Mouse (Mus musculus) cerebellum, adult 2 months (tissue): ENCODE results near the gene Trpm5. TPM values are rescaled to one million over a fixed set of nuclear protein-coding genes. Genes with fewer than 3 reads are reported as not detected.

ENCODE experiments used
- DNase-seq, 2 experiments: peaks; one replicate each; pipeline ENCODE4 v3.0.0; 2021
- H3K27ac ChIP-seq: fragments of 200-500 bp; 2 replicates; pipeline ENCODE4 v1.5.1; 2012; ENCODE audit warnings: low read length, control low read depth, inconsistent platforms; ENCODE audit not compliant: insufficient read depth
- H3K27me3 ChIP-seq: fragments of 200-500 bp; 2 replicates; pipeline ENCODE4 v1.6.1; 2012; ENCODE audit warnings: inconsistent platforms, mild to moderate bottlenecking, low read length, moderate library complexity; ENCODE audit not compliant: control insufficient read depth, insufficient read depth
- H3K4me1 ChIP-seq: fragments of 200-500 bp; 2 replicates; pipeline ENCODE4 v1.6.1; 2011; ENCODE audit warnings: low read length; ENCODE audit not compliant: control insufficient read depth, insufficient read depth
- H3K4me3 ChIP-seq: fragments of 200-500 bp; replicated peaks from 2 replicates; pipeline ENCODE3; 2011; ENCODE audit warnings: mild to moderate bottlenecking, low read depth, low read length, control low read depth; ENCODE audit not compliant: insufficient read depth
- CTCF ChIP-seq: fragments of 200-500 bp; IDR thresholded peaks from 2 replicates; pipeline ENCODE4 v1.5.1; 2011; ENCODE audit warnings: low read depth, mild to moderate bottlenecking, control low read depth, low read length, moderate library complexity, borderline replicate concordance; ENCODE audit not compliant: insufficient read depth
- POLR2A ChIP-seq: fragments of 200-500 bp; IDR thresholded peaks from 2 replicates; pipeline ENCODE4 v1.6.1; 2011; ENCODE audit warnings: low read length, control low read depth, borderline replicate concordance; ENCODE audit not compliant: insufficient read depth
- WGBS: fragments of 180-500 bp; shearing (Covaris S2); methylation state at CpG from one replicate; pipeline ENCODE4 v1.1.7; 2018; 5-methylcytosine and 5-hydroxymethylcytosine counted together
- polyA plus RNA-seq: library from polyadenylated mRNA; depleted of rRNA; stranded (reverse); fragments of >200 nt; gene quantifications from 2 replicates; pipeline ENCODE4 v1.2.3, GENCODE M21; 2012; rRNA removed

The Trpm5 gene
- polyA plus RNA-seq, 1 experiment = 0.13 TPM

DNA sequence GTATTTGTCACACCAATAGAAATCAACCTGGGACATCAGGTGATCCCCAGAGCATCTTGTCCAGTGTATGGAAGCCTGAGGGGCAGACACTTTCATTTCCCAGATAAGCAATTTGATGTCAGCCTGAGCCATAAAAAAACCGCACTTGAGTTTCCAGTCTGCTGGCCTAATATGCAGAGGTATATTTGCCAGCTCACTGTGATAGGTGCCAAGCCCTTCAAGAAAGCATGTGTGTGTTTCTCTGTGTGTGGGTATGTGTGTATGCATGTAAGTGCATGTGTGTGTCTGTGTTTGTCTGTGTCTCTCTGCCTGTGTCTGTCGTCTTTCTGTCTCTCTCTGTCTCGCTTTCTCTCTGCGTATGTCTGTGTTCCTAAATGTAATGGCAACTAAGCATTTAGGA lies 67.2 kb downstream of the Trpm5 start:
- H3K4me3 ChIP-seq = no peak overlapping the region
- 81% methylated on average over 4 of the region's 4 CpGs for WGBS
- TF ChIP-seq POLR2A (no peak), CTCF (no peak)
- no peaks in the 10 kb centered on the region for H3K4me1 ChIP-seq
- H3K27ac ChIP-seq = no peak overlapping the region
- no peak for DNase-seq
- H3K27me3 ChIP-seq = no peaks in the 10 kb centered on the region

DNA sequence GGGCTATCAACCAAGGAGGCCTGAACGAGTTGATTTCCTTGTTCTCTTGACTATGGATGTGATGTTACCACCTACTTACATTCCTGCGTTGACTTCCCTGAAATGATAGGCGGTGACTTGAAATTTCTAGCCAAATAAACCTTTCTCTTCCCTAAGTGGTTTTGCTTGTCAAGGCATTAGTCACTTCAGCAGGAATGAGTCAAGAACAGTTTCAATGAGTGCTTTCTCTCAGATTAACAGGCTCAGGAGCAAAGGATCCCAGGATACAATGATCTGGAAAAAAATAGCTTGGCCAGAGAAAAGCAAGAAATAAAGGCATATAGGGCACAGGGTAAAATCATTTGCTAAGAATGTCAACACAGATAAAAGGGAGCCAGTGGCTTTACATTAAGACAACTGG lies 68.9 kb downstream of the Trpm5 start:
- no peak overlapping the region for H3K27ac ChIP-seq
- no peak for TF ChIP-seq POLR2A
- TF ChIP-seq CTCF = no peak
- no peaks in the 10 kb centered on the region for H3K4me1 ChIP-seq
- no peaks in the 10 kb centered on the region for H3K27me3 ChIP-seq
- H3K4me3 ChIP-seq = no peak overlapping the region
- 96% methylated on average over 3 of the region's 3 CpGs for WGBS
- DNase-seq = no peak

DNA sequence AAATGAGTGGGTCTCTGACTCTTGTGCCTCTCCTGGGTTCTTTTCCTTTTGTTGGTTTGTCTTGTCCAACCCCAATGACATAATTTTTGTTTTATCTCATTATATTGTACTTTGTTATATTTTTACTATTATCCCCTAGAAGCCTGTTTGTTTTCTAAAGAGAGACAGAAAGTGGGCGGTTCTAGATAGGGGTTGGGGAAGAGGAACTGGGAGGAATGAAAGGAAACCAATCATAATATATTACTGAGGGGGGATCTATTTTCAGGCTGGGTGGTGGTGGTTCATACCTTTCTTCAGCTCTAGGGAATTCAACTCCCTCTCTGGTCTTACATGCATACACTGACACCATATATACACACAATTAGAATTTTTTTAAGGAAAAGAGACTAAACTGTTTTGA lies 70.1 kb downstream of the Trpm5 start:
- H3K4me1 ChIP-seq = no peaks in the 10 kb centered on the region

GRCm38 (mm10) chr7:143023499-143023898 lies 70.9 kb downstream of the Trpm5 start:
- Histone ChIP-seq H3K4me3 (no peak overlapping the region), H3K27me3 (no peaks in the 10 kb centered on the region), H3K27ac (no peak overlapping the region), H3K4me1 (no peaks in the 10 kb centered on the region)
- TF ChIP-seq CTCF (no peak), POLR2A (no peak)
- no peak for DNase-seq
- WGBS = 94% methylated on average over 2 of the region's 2 CpGs

More for the DNA sequence above, 70.1 kb downstream of the Trpm5 start:
- no peak for DNase-seq
- no peak overlapping the region for H3K4me3 ChIP-seq
- 95% methylated on average over 1 of the region's 1 CpGs for WGBS
- H3K27ac ChIP-seq = no peak overlapping the region
- H3K27me3 ChIP-seq = no peaks in the 10 kb centered on the region
- TF ChIP-seq POLR2A (no peak), CTCF (no peak)

- no peak for DNase-seq
- Histone ChIP-seq H3K4me1 (0 out of 2 replicates have a peak, but pooled peaks cover 3% of the 10 kb centered on the region), H3K4me3 (no peak overlapping the region), H3K27me3 (no peaks in the 10 kb centered on the region), H3K27ac (no peak overlapping the region)
- no peak for TF ChIP-seq CTCF
- TF ChIP-seq POLR2A = no peak
- WGBS = 84% methylated on average over 5 of the region's 5 CpGs
These were observed 72.9 kb downstream of the Trpm5 start for GRCm38 (mm10) chr7:143021356-143022164.

DNA sequence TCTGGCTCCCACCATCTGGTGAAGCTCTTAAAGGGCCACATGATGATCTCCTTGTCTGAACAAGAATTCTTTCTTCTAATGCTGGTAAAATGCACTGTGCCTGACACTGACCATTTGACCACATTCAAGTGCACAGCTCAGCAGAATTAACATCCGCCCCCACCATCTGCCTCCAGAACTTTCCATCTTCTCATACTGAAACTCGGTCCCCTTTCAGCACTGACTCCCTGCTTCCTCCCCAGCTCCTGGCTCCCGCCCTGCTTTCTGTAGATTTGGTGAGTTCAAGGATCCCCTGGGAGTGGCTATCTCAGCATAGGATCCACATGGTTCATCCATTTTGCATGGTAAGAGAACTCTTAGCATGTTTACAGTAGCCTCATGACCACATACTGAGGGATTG lies 73.7 kb downstream of the Trpm5 start:
- TF ChIP-seq CTCF (no peak), POLR2A (no peak)
- no peak for DNase-seq
- H3K4me3 ChIP-seq = no peak overlapping the region
- peaks cover 10% of the 10 kb centered on the region; the same call in 1 of the 2 replicates for H3K4me1 ChIP-seq
- no peak overlapping the region for H3K27ac ChIP-seq
- 83% methylated on average over 3 of the region's 3 CpGs for WGBS
- no peaks in the 10 kb centered on the region for H3K27me3 ChIP-seq

GRCm38 (mm10) chr7:143020040-143020439 lies 74.4 kb downstream of the Trpm5 start:
- Histone ChIP-seq H3K4me3 (no peak overlapping the region), H3K27ac (no peak overlapping the region), H3K27me3 (no peaks in the 10 kb centered on the region), H3K4me1 (peaks cover 13% of the 10 kb centered on the region; the same call in 1 of the 2 replicates)
- TF ChIP-seq POLR2A (no peak), CTCF (no peak)
- no peak for DNase-seq

Other genes starting within 250 kb of the Trpm5 start
- 11.0 and 13.6 TPM in 2 replicates for gene Th, start 163.5 kb downstream of the Trpm5 start, polyA plus RNA-seq
- 0.74 and 0.89 TPM in 2 replicates for gene Ascl2, start 125.4 kb downstream of the Trpm5 start, polyA plus RNA-seq
- gene Tspan32, start 89.6 kb downstream of the Trpm5 start, polyA plus RNA-seq = 0.25 and 0.32 TPM in 2 replicates
- 841 and 916 TPM in 2 replicates for gene Cd81, start 41.9 kb downstream of the Trpm5 start, polyA plus RNA-seq
- 101 and 106 TPM in 2 replicates for gene Tssc4, start 25.4 kb downstream of the Trpm5 start, polyA plus RNA-seq
- 0.54 and 1.6 TPM in 2 replicates for gene Kcnq1, start 11.7 kb upstream of the Trpm5 start, polyA plus RNA-seq